Mouse (Mus musculus) limb, embryonic 15.5 days (tissue): ENCODE results near the gene Yrdc. TPM values are rescaled to one million over a fixed set of nuclear protein-coding genes. Genes with fewer than 3 reads are reported as not detected.

Experiments used
- ATAC-seq: fragments of 200-750 bp; cut with Nextera tagmentation; 2 replicates; pipeline ENCODE4 v1.8.0; 2017; ENCODE audit warnings: low read depth, moderate TSS enrichment; ENCODE audit not compliant: insufficient number of reproducible peaks, low FRiP score, low TSS enrichment
- H3K27ac ChIP-seq: fragments of 300-500 bp; sonication (generic); 2 replicates; pipeline ENCODE4 v1.5.1; 2015; ENCODE audit warnings: moderate library complexity, mild to moderate bottlenecking, inconsistent platforms
- H3K27me3 ChIP-seq: fragments of 300-500 bp; sonication (generic); 2 replicates; pipeline ENCODE4 v1.6.1; 2015; ENCODE audit warnings: inconsistent platforms
- H3K36me3 ChIP-seq: fragments of 300-500 bp; sonication (generic); 2 replicates; pipeline ENCODE4 v1.6.1; 2015; ENCODE audit warnings: inconsistent platforms
- H3K4me1 ChIP-seq: fragments of 300-500 bp; sonication (generic); 2 replicates; pipeline ENCODE4 v1.6.1; 2015; ENCODE audit warnings: inconsistent platforms
- H3K4me2 ChIP-seq: fragments of 300-500 bp; sonication (generic); 2 replicates; pipeline ENCODE4 v1.6.1; 2015; ENCODE audit warnings: mild to moderate bottlenecking, inconsistent platforms
- H3K4me3 ChIP-seq: fragments of 300-500 bp; sonication (generic); 2 replicates; pipeline ENCODE4 v1.5.1; 2015; ENCODE audit warnings: mild to moderate bottlenecking, inconsistent platforms
- H3K9ac ChIP-seq: fragments of 300-500 bp; sonication (generic); 2 replicates; pipeline ENCODE4 v1.6.1; 2015; ENCODE audit warnings: inconsistent platforms
- H3K9me3 ChIP-seq: fragments of 300-500 bp; sonication (generic); 2 replicates; pipeline ENCODE4 v1.6.1; 2016; ENCODE audit warnings: inconsistent platforms
- WGBS: fragments of 180-500 bp; shearing (Covaris S2); methylation state at CpG from one replicate; pipeline ENCODE4 v1.1.7; 2015; 5-methylcytosine and 5-hydroxymethylcytosine counted together
- polyA plus RNA-seq: library from polyadenylated mRNA; unstranded; fragments of >200 nt; fragmentation: Nextera tagmentation; extraction: Ambion mirVana; gene quantifications from 2 replicates; pipeline ENCODE4 v1.2.1, GENCODE M21; 2015

Yrdc gene
- polyA plus RNA-seq, 1 experiment from 2014 or later, result 40.1 TPM

GRCm38 (mm10) chr4:124898428-124898827, 47.9 kb downstream of the Yrdc start:
- H3K36me3 ChIP-seq, result no peaks in the 10 kb centered on the region
- H3K9me3 ChIP-seq, result no peaks in the 10 kb centered on the region
- no peak overlapping the region for H3K9ac ChIP-seq
- WGBS, result 66% methylated on average over 10 of the region's 10 CpGs
- H3K27ac ChIP-seq, result no peak overlapping the region
- no peak overlapping the region for H3K4me3 ChIP-seq
- no peak overlapping the region for H3K4me2 ChIP-seq
- H3K27me3 ChIP-seq, result peaks cover 75% of the 10 kb centered on the region
- H3K4me1 ChIP-seq, result peaks cover 8% of the 10 kb centered on the region
- ATAC-seq, result no peak

GRCm38 (mm10) chr4:124899906-124900305, 49.4 kb downstream of the Yrdc start:
- H3K27me3 ChIP-seq, result peaks cover 64% of the 10 kb centered on the region
- WGBS, result 54% methylated on average over 5 of the region's 5 CpGs
- ATAC-seq, result no peak

More at GRCm38 (mm10) chr4:124899906-124900305, 49.4 kb downstream of the Yrdc start:
- no peaks in the 10 kb centered on the region for H3K36me3 ChIP-seq
- peaks cover 2% of the 10 kb centered on the region for H3K4me1 ChIP-seq
- no peaks in the 10 kb centered on the region for H3K9me3 ChIP-seq
- H3K4me3 ChIP-seq, result no peak overlapping the region
- H3K9ac ChIP-seq, result no peak overlapping the region
- no peak overlapping the region for H3K27ac ChIP-seq
- no peak overlapping the region for H3K4me2 ChIP-seq

Other genes starting within 250 kb of the Yrdc start
- not detected in 2 replicates for gene 3100002H09Rik, start 239.9 kb upstream of the Yrdc start, polyA plus RNA-seq
- gene Pou3f1, start 193.9 kb upstream of the Yrdc start, polyA plus RNA-seq, result 1.1 and 1.7 TPM in 2 replicates
- gene Utp11, start 157.1 kb upstream of the Yrdc start, polyA plus RNA-seq, result 74.7 and 79.4 TPM in 2 replicates
- gene Fhl3, start 150.0 kb upstream of the Yrdc start, polyA plus RNA-seq, result 11.5 and 15.4 TPM in 2 replicates
- 131 and 134 TPM in 2 replicates for gene Sf3a3, start 135.9 kb upstream of the Yrdc start, polyA plus RNA-seq
- gene Inpp5b, start 108.8 kb upstream of the Yrdc start, polyA plus RNA-seq, result 31.0 and 33.5 TPM in 2 replicates
- gene Mtf1, start 48.6 kb upstream of the Yrdc start, polyA plus RNA-seq, result 10.7 and 12.4 TPM in 2 replicates
- 51.9 and 55.7 TPM in 2 replicates for gene 1110065P20Rik, start 517 bp downstream of the Yrdc start, polyA plus RNA-seq
- gene Maneal, start 11.5 kb downstream of the Yrdc start, polyA plus RNA-seq, result 0.25 and 0.52 TPM in 2 replicates
- 0.05 and 0.08 TPM in 2 replicates for gene Epha10, start 30.2 kb downstream of the Yrdc start, polyA plus RNA-seq
- gene 9930104L06Rik, start 86.4 kb downstream of the Yrdc start, polyA plus RNA-seq, result 13.8 and 16.6 TPM in 2 replicates
- gene Cdca8, start 88.6 kb downstream of the Yrdc start, polyA plus RNA-seq, result 95.9 and 97.8 TPM in 2 replicates
- 1.7 and 2.4 TPM in 2 replicates for gene Rspo1, start 135.8 kb downstream of the Yrdc start, polyA plus RNA-seq
- 78.4 and 84.7 TPM in 2 replicates for gene Gnl2, start 165.9 kb downstream of the Yrdc start, polyA plus RNA-seq
- 0.13 TPM in 1 of 2 replicates, not detected in the other for gene Dnali1, start 215.0 kb downstream of the Yrdc start, polyA plus RNA-seq
- gene Snip1, start 216.0 kb downstream of the Yrdc start, polyA plus RNA-seq, result 30.5 and 31.0 TPM in 2 replicates
- gene Meaf6, start 234.5 kb downstream of the Yrdc start, polyA plus RNA-seq, result 48.6 and 49.3 TPM in 2 replicates